Mouse (Mus musculus): Measurements from ENCODE around the gene Col25a1.
A peak's percentile ranks its signal among the peaks of the same experiment; 100 is the strongest.

The Col25a1 gene

DNA sequence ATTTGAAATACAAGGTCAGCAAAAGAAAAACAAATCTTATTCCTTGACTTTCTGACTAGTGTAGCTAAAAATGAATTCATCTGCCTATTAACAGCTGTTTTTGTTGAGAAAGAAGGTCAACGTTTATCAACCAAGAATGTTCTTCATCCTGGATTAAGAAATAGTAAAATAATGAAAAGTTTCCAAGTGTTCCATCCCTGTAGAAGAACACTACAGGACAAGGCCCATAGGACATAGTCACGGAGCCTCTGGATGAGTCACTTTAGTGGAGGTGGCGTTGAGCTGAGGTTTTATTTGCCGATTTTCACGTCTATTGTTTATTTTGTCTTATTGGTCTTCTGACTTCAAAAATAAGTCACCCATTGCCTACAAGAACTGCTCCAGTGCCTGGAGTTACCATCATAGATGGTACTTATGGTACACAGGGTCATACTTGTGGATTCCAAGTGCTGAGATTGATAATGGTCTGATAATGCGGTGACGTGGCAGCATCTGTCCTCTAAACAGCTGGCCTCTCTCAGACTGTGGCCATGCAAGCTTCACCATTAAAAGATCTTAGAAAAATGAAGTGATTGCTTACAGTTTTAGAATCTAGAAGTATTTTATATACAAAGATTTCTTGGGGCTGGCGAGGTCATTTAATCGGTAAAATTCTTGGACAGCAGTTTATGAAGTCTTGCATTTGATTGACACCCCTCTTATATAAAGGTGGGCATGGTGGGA lies 198.7 kb downstream of the Col25a1 start:
- DNase-seq, result no peak

DNA sequence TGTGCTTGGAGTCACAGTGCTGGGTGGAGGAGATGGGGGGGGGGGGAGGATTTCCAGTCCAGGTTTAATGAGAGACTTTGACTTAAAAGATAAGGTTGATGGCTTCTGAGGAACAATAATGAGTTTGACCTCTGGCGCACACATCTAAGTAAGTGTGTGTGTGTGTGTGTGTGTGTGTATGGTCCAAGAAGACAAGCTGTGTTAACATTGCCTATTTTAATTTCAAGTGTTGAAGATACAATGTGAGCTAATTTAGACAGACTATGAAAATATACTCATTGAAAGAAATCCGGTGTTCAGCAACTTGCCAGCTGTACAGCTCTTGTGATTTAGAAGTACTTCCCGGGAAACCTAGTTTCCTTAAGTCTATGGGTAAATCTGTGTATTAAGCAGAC lies 199.3 kb downstream of the Col25a1 start:
- no peak for DNase-seq

DNA sequence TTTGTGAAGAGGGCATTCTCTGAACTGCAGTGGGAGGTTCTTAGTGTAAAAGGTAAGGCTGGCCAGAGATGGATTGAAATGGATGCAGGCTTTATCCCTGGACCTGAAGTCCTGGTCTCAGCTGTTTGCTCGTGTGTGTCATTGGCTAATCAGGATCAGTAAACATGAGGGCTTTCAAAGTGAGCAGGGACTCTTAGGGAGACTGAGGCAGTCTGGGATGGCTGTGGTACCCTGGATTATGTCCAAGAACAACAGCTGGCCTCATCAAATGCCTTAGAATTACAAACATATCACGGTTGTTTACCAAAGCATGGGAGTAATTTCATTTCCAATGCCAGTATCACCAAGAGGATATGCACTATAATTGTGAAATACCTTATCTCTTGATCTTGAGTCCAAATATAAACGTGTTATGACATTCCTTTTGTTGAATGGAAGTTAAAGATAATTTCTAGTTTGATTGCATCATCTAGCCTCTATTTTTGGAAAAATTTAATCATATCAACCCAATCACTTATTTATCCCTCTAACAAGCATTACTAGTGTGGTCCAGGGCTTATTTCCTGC lies 201.1 kb downstream of the Col25a1 start:
- DNase-seq, result no peak

DNA sequence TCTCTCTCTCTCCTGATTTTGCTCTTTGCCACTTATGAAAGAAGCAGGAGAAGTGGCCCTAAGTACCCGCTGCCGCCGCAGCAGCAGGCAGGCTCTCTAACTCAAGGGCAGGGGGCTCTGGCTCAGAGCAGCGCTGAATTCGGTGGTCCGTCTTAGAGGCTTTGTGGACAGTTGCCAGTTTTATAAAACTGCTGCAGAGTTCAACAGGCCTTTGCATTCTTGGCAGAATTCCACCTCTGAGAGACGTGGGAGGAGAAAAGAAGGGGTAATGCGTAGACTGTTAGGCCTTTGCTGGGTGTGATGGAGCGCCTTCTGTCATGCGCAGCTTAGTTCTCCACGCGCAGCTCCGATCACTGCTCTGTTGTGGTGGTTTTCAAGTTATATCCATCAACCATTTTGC lies 206.6 kb downstream of the Col25a1 start:
- no peak for DNase-seq

DNA sequence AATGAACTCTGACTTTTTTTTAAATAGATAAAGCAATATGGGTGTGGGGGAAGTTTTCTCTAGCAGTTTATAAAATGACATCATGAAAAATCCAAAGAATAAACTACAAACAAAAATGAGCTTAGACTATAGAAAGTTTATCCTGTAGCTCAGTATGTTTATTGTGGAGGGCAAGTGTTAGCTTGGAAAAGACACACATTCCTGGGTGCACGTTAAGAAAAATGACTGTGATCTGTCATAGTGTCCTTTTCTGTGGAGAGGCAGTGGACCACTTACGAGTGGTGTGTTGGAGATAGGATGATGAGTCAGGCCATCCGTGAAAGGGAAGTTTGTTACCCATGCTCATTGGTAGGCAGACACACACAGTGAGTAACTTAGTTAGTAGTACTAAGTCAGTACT lies 207.1 kb downstream of the Col25a1 start:
- DNase-seq, result no peak

DNA sequence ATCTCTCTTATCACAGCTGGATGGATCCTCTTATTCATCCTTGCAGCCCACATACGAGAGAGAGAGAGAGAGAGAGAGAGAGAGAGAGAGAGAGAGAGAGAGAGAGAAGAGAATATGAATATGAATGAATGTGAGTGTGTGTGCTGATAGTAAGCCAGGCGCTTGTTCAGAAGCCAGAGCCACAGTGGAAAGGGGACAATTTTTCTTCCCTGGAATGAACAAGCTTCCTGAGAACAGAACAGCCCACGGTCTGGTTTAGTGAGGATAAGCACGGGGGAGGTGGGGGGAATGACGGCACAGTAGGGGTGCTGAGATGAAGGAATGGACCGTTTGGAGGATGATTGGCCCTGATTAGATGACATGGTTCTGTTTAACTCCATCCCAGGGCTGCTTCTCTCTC lies 218.9 kb downstream of the Col25a1 start:
- no peak for DNase-seq

DNA sequence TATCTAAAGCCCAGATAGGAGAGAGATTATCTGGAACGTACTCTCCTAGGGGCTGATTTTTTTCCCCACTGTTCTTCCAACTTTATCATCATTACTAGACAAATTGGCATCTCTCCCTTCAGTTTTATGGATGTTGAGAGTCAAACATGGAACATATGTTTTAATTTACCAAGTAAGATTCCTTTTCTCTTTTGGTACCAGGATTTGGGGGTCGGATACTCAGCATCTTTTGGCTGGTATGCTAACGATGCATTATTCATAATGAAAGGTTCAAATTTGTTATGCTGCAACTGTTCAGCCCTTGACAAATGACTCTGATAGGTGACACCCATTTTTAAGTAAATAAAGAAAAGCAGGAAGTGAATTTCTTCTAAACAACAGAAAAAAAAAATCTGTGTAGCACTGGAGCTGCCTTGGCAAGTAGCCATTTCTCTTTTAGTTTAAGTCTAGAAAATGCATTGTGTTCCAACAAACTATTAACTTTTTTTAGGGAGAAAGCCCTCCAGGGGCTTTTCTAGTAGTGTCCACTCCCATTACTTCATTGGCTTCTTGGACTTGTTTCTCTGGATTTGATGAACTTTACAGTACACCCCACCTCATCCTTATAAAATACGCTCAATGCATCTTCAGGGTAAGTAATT lies 223.2 kb downstream of the Col25a1 start:
- no peak for DNase-seq

DNA sequence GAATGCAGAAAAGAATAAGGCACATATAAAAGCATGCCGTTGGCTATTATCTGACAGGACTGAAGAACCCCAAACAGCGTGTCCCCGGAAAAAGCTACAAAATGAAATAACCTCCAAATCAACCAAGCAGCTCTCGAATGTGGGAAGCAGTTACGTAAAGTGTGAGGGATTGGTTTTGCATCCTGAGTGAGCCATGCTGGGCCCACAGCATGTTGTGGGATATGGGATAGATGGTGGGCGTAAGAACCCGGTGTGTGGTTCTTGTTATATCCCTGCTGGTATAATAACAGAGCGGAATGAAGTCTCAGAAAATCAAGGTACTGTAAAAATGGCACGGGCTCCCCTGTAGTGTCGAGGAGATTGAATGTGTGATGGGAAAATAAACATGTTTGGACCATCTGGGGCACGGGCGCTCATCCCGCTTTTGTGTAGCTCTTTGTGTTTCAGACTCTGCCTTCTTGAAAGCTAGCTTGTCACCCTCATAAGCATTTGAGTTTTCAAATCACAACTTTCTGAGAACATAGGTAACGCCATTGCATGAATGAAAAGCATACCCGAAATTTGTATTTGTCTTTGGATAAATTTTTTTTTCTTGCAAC lies 225.4 kb downstream of the Col25a1 start:
- no peak for DNase-seq

DNA sequence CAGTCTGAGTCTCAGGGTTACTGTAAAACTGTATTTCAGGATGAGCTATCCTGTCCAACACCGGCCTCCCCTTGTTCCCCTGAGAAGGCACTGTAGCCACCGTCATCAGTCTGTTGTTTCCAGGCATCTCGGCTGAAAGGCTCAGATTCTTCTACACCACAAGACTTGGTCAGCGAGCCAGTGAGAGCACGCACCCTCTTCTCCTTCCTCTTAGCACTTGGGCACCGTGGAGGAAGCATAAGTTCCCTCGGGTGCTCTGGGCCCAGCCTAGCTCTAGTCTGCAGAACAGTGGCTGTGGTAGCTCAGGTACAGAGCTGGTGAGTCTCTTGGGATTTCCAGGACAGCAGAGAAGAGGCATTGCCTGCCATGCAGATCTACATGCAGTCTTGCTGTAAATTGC lies 229.5 kb downstream of the Col25a1 start:
- no peak for DNase-seq

DNA sequence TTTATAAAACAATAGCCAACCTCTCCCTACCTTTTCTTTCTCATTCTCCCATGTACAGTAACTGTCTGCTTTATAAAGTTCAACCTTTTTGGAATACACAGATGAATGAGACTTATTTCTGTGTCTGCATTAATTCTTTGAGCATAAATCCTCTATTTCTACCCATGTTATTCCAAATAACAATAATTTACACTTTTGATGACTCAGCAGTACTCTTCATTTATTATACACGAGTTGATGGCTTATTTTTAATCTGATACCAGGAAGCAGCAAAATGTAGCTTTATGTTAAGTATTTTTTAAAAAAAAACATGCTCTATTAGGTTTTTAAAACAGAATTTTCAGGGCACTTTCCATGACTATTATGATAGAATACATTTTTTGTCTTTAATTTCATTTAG lies 230.6 kb downstream of the Col25a1 start:
- DNase-seq, result no peak

DNA sequence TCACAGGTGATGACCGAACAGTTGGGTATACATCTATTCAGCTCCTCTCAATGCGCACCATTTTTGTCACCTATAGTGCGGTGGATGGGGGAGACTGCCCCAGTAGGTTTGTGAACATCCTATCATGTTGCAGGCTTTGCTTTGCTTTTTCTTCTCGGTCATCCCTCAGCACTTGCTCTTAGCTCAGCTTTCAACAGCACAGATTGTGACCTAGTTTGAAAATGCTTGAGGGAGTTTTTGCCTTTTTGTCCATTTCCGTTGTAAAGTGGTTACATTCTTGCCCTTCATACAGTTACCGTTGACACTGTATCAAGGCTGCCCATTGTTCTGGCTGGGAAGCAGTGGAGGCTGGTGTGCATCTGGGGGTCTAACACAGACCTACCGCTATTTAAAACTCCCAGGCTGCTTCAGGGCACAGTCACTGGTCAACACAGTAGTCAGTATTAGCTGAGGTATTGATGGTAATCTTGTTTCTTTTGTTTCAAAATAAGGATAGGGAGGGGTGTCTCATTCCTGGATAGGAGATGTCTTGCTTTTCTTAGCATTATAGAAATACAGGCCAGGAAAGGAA lies 231.6 kb downstream of the Col25a1 start:
- peak; percentile 5 for DNase-seq

DNA sequence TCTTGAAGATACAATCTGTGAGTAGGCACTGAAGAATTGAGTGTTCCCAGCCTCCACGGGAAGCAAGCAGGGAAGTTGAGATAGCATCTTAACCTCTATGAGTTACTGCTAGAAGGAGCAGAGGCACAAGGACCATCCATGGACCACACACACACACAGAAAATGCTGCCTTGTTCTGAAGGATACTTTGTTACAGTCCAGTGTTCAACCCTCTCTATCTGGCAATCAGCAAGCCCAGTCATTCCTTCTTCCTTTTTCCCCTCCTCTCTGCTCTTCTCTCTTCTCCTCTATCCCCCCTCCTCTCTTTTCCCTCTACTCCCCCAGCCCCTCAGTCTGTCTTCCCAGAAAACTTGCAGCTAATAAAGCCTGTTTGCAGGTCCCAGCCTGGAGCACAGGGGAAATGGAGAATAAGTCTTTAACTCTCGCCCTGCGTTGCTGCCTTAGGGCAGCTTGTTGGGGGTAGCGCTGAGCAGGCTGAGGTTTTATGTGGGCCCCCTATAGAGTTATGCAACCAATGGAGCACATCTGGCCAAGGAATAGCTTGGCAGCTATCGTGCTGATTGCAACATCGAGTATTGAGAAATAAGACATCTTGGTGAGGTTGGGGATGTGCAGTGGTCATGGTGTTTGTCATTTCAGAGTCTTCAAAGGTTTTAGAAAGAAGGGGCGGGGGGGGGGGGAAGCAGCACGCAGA lies 235.8 kb downstream of the Col25a1 start:
- no peak for DNase-seq

DNA sequence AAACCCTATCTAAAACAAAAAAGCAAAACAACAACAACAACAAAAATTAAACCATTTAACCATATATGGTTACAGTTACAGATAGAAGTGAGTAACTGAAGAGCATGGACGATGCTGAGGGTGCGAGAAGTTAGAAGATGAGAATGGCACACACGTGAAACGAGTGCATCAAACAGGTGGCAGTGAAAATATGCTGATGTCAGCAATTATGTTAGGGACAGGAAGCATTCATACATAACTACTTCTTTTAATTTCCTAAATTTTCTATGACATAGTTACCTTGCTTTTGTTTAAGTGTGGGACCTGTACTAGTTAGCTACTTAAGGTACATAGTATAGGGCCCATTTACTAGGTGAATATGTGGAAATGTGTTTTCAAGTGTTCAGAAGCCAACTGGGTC lies 237.1 kb downstream of the Col25a1 start:
- DNase-seq, result no peak

DNA sequence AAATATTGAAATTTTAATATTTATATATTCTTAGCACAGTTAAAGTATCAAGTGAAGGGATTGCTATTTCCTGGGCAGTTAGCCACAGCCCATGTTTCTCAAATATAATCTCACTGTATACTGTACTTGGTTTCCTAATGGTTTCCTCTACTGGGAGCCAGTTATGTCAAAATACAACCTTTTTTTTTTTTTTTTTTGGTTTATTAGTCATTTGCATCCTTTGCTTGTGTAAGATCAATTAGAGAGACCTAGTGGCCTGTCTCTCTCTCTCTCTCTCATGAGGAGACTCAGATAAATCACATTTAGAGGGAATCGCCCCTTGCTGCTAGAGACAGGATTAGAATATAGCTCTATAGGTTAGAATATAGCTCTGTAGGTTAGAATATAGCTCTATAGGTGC lies 237.8 kb downstream of the Col25a1 start:
- DNase-seq, result no peak

DNA sequence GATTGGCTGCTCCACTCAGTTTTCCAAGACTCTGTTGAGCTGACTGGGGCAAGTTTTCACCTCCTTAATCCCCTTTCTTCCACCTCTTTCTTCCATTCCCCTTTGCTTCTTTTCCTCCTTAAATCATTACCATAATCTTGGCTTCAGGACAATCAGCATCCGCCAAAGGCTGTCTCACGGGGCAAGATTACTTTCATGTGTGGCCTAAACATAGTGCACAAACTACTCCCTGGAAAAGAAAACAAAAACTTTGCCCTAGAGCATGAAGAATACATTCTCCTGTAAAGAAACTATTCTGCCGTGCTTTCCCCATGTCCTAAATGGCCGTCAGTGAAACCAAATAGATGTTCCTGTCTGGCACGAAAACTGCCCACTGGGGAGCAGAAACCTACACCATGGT lies 238.9 kb downstream of the Col25a1 start:
- DNase-seq, result no peak

DNA sequence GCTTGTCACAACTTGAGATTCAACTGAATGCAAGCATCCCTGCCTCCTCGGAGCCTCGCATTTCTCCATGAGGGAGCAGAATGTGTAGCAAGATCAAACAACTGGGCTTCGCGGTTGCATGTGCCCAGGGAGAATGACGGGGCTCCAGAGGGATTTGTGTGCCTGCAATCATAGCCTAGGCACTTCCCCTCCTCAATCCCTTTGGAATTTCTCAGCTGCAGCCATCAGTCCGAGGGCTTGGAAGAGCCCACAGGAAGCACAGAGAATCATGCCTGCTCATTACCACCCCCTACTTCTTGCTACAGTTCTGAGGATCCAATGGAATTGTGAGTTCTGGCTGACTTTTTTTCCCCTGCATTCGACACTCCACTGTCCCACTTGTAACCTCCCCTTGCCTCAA lies 241.8 kb downstream of the Col25a1 start:
- DNase-seq, result no peak

DNA sequence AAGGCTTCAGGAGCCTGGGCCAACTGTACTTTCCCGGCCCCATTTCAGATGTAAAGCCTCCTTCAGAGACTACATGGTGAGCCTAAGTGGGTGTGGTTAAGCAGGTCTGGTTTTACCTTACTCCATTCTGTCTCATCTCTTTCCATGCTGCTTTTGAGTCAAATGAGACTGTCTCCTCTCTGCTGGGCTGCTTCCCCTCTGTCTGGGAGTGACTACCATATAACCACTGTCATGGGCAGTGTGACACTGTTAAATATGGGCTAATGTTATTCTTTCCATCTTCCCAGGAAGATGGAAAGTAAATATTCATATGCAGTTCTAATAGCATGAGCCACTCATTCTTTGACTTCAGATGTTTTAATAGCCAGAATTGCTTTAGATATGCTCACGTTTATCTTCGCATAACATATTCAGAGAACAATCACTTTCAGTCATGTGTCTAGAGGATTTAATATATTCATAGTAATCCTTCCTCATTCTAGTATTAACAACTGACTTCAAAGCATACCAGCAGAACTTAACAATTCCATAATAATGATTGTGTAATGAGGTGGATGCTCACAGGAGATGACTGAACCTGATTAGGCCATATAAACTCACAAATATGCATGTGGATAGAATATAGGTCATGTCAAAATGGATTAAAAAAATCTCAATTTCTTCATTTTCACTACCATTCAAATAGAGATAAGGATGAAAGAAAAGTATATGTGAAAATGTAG lies 243.5 kb downstream of the Col25a1 start:
- no peak for DNase-seq

DNA sequence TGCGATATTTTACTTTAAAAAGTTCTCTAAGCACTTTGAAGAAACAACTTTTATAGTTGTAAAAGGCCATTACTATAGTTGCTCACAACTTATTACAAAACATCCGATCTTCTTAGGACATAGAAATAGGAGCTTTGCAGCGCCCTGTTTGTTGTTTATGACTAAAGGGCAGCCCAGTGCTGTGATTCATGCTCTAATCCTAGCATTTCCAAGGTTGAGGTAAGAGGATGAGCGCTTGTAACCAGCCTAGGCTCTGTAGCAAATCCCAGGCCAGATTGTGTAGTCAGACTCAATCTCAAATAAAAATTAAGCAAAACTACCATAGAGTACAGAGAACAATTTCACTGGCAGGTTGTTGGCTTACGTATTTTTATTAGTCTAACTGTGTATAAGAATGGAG lies 246.5 kb downstream of the Col25a1 start:
- DNase-seq, result no peak

DNA sequence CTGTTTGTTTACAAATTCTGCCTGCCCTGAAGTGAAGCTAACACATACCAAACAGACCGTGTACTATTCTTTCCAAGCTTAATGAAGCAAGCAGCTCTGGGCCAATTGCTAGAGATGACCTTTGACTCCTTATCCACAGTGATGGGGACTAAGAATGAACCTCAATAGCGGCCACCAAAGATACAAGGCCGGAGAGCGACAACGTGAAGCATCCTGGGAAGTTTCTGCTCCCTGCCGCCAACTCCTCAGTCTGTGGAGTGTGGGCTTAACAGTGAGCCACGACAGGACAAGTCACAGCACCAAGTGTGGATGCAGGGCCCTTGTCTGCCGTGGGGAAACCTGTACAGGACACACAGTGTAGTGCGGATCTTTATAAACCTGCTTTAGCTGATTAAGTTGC lies 247.3 kb downstream of the Col25a1 start:
- no peak for DNase-seq

DNA sequence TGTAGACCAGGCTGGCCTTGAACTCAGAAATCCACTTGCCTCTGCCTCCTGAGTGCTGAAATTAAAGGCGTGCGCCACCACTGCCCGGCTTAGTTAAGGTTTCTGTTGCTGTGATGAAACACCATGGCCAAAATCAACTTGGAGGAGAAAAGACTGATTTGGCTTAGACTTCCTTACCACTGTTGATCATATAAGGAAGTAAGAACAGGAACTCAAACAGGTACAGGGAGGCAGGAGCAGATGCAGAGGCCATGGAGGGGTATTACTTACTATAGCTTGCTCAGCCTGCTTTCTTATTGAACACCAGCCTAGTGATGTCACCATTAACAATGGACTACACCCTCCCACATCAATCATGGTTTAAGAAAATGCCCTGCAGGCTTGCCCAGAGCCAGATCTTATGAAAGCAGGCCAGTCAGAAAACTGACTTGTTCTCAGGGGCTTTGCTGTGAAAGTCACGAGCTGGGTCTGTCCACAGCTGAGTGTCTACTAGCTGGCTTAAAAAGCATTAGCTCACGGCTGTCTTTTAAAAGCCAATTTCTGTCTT lies 249.1 kb downstream of the Col25a1 start:
- DNase-seq, result no peak

DNA sequence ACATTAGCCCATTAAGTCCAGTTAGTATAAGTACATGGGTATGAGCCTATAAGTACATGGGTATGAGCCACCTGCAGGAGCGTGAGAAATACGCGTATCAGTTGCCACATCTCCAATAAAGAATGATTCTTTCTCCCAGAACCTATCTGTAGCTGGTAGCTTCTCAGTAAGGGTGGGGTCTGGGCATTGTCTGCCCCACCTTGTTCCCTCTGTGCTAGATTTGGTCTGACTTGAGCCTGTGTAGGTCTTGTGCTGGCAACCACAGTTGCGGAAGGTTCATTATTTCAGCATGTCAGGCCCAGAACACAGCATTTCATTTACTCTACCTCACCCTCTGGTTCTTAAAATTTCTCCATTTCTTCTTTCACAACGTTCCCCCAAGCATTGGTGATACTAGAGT lies 250.4 kb downstream of the Col25a1 start:
- no peak for DNase-seq

DNA sequence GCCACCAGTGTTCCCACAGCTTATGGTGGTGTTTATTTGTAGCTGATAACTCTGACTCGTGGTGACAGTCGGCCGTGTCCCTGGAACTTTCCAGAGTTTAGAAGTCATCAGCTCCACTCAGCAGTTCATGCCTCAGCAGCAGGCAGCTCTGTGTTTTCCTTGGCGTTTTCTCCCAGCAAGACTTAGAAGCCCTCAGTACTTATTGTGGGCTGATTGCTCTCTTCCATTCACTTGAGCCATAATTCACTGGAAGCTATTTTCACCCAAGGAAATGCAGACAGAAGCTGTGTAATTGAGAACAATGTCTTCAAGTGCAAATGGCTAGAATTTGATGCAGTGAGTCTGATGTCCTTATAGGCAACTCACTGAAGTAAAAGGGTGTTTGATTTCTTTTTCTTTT lies 254.6 kb downstream of the Col25a1 start:
- DNase-seq, result no peak

Data from cerebellum, adult 11-12 months (tissue).